Mouse (Mus musculus) olfactory bulb, adult 2 months (tissue): ENCODE data around the gene Nek5.

Source experiments
- CTCF ChIP-seq: fragments of 200-500 bp; IDR thresholded peaks from 2 replicates; pipeline ENCODE4 v1.5.1; 2012; ENCODE audit warnings: low read depth, mild to moderate bottlenecking, low read length, moderate library complexity; ENCODE audit not compliant: insufficient read depth
- POLR2A ChIP-seq: fragments of 200-500 bp; IDR thresholded peaks from 2 replicates; pipeline ENCODE4 v1.6.1; 2012; ENCODE audit warnings: mild to moderate bottlenecking, low read depth, low read length, moderate library complexity; ENCODE audit not compliant: insufficient read depth

DNA sequence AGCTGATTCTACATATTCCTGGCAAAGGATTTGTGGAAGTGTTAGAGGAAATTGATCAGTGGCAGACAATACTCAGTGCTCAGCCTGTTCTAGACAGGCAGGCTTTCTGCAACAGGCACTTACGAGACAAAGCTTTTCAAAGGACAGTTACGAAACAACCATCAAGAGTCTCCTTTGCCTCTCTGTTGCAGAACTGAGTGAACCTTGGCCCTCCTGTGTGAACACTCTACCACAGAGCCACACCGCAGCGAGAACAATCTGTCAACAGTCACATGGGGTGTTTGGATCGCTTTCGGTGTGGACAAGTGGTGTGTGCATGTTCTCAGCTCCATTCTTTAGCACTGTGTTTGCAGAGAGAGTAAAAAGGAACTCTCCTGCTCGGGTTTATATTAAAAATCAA lies 87.8 kb downstream of the Nek5 start:
- TF ChIP-seq POLR2A = no peak
- no peak for TF ChIP-seq CTCF
